Mouse (Mus musculus) bone marrow macrophage, adult 2 months (primary cell): ENCODE measurements around the gene Eva1c.

Source experiments
- CTCF ChIP-seq: IDR thresholded peaks from 2 replicates; pipeline ENCODE4 v1.5.1; 2012; ENCODE audit warnings: low read depth, mild to moderate bottlenecking, low read length, moderate library complexity
- POLR2A ChIP-seq: IDR thresholded peaks from 2 replicates; pipeline ENCODE4 v1.6.1; 2012; ENCODE audit warnings: mild to moderate bottlenecking, low read depth, low read length, borderline replicate concordance

- TF ChIP-seq POLR2A (no peak), CTCF (no peak)
Measured at GRCm38 (mm10) chr16:90812086-90812485, 14.4 kb upstream of the Eva1c start.
